Mouse (Mus musculus) adrenal gland, adult (tissue): ENCODE measurements at regions not wholly inside any gene's neighbourhood (a gene's known extent, or its start where the extent isn't known, plus 50 kb on each side); places are given as distances from the start of the nearest gene placed in this dataset.

Experiments used
- DNase-seq, 2 experiments: peaks; one replicate each; pipeline ENCODE4 v3.0.0; 2022 to 2023; ENCODE audit warnings: low spot score in 1 of 2; ENCODE audit not compliant: inconsistent age in 2 of 2

GRCm38 (mm10) chr1:186312008-186312407 is 194.9 kb upstream of the Lyplal1 start:
- no peak for DNase-seq

- DNase-seq: no peak
Observed at GRCm38 (mm10) chr1:186307627-186308026, 190.5 kb upstream of the Lyplal1 start.

GRCm38 (mm10) chr1:186297464-186297863 is 180.4 kb upstream of the Lyplal1 start:
- no peak for DNase-seq

- DNase-seq: no peak
Observed at GRCm38 (mm10) chr1:186295201-186295600, 178.1 kb upstream of the Lyplal1 start.

GRCm38 (mm10) chr1:186294635-186295034 is 177.5 kb upstream of the Lyplal1 start:
- peak; percentile 33 to 53 for DNase-seq

GRCm38 (mm10) chr1:186289117-186289516 is 172.0 kb upstream of the Lyplal1 start:
- no peak for DNase-seq

- no peak for DNase-seq
Observed at GRCm38 (mm10) chr1:186287831-186288230, 170.7 kb upstream of the Lyplal1 start.

- no peak for DNase-seq
Observed at GRCm38 (mm10) chr1:186286401-186286800, 169.3 kb upstream of the Lyplal1 start.

- no peak for DNase-seq
Observed at GRCm38 (mm10) chr1:186277981-186278634, 161.0 kb upstream of the Lyplal1 start.

- no peak for DNase-seq
Observed at GRCm38 (mm10) chr1:186271436-186271835, 154.3 kb upstream of the Lyplal1 start.

- no peak for DNase-seq
Observed at GRCm38 (mm10) chr1:186267317-186267716, 150.2 kb upstream of the Lyplal1 start.

- DNase-seq: peak in 1 of 2 experiments; percentile 32
Observed at GRCm38 (mm10) chr1:186264639-186265038, 147.5 kb upstream of the Lyplal1 start.

- DNase-seq: no peak
Observed at GRCm38 (mm10) chr1:186263955-186264354, 146.8 kb upstream of the Lyplal1 start.

GRCm38 (mm10) chr1:186263196-186263595 is 146.1 kb upstream of the Lyplal1 start:
- DNase-seq: peak in 1 of 2 experiments; percentile 24

GRCm38 (mm10) chr1:186262040-186262439 is 144.9 kb upstream of the Lyplal1 start:
- no peak for DNase-seq

- peak; percentile 58 to 88 for DNase-seq
Observed at GRCm38 (mm10) chr1:186261326-186261833, 144.3 kb upstream of the Lyplal1 start.

GRCm38 (mm10) chr1:186257611-186258010 is 140.5 kb upstream of the Lyplal1 start:
- no peak for DNase-seq

GRCm38 (mm10) chr1:186255476-186256080 is 138.5 kb upstream of the Lyplal1 start:
- DNase-seq: no peak

GRCm38 (mm10) chr1:186254500-186254899 is 137.4 kb upstream of the Lyplal1 start:
- no peak for DNase-seq

GRCm38 (mm10) chr1:186252551-186252950 is 135.4 kb upstream of the Lyplal1 start:
- DNase-seq: no peak

GRCm38 (mm10) chr1:186250316-186250715 is 133.2 kb upstream of the Lyplal1 start:
- peak in 1 of 2 experiments; percentile 41 for DNase-seq

GRCm38 (mm10) chr1:186249214-186249613 is 132.1 kb upstream of the Lyplal1 start:
- no peak for DNase-seq
